Mouse (Mus musculus) lung, adult 18-20 months (tissue): ENCODE measurements at regions not wholly inside any gene's neighbourhood (a gene's known extent, or its start where the extent isn't known, plus 50 kb on each side); places are given as distances from the start of the nearest gene placed in this dataset.

Source experiments
- DNase-seq, 2 experiments: peaks; one replicate each; pipeline ENCODE4 v3.0.0; 2022; ENCODE audit warnings: mixed read lengths in 2 of 2

- DNase-seq = peak in 1 of 2 experiments; percentile 46
Observed at GRCm38 (mm10) chr15:85675736-85676135, 59.0 kb upstream of the Ppara start.

DNA sequence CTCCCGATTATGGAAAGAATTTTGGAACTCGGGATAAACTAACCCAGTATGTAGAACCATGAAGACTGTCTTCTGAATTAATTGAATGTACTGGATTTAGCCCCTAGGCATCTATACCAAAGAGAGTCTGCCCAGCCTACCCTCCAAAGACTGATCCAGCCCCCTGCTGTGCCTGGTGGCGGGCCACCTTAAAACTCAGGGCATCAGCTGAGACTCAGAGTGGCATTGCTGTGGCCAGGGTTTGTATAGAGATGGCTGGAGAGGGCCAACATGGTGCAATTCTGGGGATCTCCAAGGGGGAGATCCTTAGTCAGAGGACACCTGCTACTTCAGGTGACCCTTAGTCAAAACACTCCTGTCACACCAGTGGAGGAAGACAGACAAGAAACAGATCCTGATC is 58.6 kb upstream of the Ppara start:
- DNase-seq = no peak

GRCm38 (mm10) chr15:85676871-85677270 is 57.9 kb upstream of the Ppara start:
- DNase-seq = no peak

- DNase-seq = no peak
Observed at GRCm38 (mm10) chr15:85677381-85677780, 57.4 kb upstream of the Ppara start.

DNA sequence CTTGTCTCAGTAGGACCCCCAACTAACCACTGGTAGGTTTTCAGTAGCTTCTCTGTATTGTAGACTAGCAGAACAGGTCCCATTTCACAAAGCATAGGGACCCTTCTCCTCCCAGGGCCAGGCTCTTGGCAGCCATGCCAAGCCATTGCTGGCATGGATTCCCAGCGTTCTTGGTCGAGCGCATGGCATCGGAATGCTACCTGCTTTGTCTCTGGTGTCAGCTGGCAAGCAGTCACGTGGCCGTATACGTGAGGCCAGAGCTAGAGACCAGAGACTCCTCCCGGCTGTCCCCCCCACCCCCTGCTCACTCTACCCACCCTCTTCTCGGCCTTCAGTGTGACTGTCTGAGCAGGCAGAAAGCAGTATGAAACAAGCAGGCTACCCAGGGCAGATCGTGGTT is 56.9 kb upstream of the Ppara start:
- DNase-seq = peak; percentile 79 to 87

GRCm38 (mm10) chr15:85678351-85678895 is 56.4 kb upstream of the Ppara start:
- DNase-seq = no peak

GRCm38 (mm10) chr15:85678981-85679708 is 55.6 kb upstream of the Ppara start:
- DNase-seq = no peak

DNA sequence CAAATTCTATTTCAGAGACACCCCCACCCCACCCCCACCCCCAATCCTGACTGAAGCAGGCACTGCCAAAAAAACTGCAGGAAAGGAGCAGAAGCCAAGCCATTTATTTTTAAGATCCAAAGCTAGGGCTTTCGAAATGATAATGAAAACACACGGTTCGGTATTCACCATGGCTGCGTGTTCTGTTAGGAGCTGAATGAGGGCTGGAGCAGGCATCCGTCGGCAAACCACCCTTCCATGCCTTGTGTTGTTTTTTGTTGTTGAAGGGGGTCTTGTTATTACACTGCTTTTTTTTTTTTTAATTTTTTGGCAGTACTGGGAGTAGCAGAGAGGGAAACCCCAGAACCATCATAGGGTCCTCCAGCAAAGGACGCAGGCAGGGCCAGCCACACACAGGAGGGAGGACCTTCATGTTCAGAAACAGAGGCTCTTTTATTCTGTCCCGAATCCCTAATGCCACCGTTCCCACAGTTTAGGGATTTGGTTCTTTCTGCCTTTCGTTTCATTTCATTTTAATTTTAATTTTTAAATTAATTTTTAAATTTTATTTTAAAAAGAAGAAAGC is 54.8 kb upstream of the Ppara start:
- no peak for DNase-seq

GRCm38 (mm10) chr15:85680460-85681224 is 54.1 kb upstream of the Ppara start:
- DNase-seq = no peak

DNA sequence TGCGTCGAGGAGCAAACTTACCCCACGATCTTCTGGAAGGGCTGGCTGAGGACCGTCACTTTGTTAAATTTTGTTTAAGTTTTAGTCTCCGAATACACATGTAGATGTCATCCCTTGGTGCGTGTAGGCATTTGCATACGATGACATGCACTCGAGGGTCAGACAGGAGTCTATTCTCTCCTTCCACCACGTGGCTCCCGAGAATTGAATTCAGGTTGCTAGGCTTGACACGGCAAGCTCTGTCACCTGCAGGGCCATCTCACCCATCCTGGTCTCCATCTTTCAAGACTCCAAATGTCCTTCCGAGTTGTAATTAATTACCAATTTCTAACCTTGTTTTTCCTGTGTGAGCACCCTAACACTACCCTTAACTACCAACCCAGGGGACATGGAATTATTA is 52.7 kb upstream of the Ppara start:
- no peak for DNase-seq

GRCm38 (mm10) chr15:85682780-85683179 is 52.0 kb upstream of the Ppara start:
- DNase-seq = no peak

DNA sequence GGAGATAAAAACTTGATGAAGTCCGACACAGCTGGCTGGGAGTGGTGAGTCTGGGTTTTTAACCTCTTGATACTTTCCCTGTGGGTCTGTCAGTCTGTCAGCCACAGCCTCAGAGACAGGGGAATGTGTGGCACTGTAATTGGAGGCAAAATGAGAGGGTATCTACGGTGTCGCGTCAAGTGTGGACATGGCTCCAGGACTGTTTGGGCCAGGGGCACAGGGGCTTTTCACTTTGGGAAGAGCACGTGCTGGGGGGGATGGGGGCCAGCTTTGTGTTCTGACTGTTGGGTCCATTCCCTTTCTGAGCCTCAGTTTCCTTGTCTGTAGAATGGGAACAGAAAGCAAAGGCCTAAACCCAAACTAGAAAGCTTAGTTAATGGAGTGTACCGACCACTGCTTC is 51.5 kb upstream of the Ppara start:
- no peak for DNase-seq

GRCm38 (mm10) chr15:85683716-85684115 is 51.1 kb upstream of the Ppara start:
- DNase-seq = no peak

DNA sequence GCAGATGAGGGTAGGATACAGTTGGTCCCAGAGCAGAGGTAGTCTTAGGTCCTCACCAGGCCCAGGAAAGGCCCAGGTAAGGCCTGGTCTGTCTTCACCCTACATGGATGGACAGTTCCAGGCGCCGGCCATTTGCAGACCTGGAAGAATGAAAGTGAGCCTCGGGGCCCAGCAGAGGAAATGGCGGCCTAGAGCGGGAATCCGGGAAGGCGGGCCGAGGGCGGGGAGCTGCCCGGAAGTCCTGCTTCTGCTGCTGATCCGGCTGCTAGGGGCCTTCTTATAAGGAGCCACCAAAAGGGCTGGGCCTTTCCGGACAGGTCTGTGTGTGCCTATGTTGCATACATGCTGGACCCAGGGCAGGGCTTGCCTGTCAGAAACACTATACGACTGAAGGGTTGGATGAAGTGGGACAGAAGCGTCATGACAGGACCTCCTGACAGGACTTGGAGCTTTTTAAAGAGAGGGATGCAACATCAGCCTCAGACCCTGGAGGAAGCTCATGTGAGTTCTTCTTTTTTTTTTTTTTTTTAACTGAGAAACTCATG is 50.5 kb upstream of the Ppara start:
- peak in 1 of 2 experiments; percentile 64 for DNase-seq

DNA sequence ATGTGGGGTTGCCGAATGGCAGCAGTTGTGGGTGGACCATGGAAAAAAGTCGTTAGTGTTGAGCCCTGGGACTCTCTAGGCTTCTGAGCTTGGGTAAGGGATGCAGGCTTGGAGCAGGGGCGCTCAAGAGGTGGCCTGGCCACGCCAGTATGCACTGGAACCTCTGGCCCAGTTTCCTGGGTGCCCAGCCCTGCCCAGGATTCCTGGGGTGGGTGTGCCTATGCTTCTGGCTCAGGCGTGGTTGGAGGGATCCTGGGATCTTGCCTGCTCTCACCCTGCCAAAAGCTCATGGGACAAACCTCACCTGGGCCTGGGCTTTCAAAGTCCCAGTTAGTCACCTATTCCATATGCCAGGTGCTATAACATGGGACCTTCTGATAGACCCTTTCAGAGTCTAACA is 49.9 kb upstream of the Ppara start:
- DNase-seq = peak; percentile 78 to 86
